Mouse (Mus musculus) midbrain, embryonic 16.5 days (tissue): ENCODE results near the gene Eid2b. TPM values are rescaled to one million over a fixed set of nuclear protein-coding genes. Genes with fewer than 3 reads are reported as not detected.

Experiments
- ATAC-seq: fragments of 200-750 bp; cut with Nextera tagmentation; 2 replicates; pipeline ENCODE4 v1.8.0; 2017; ENCODE audit warnings: moderate TSS enrichment
- H3K27ac ChIP-seq: fragments of 300-500 bp; sonication (generic); 2 replicates; pipeline ENCODE4 v1.5.1; 2014; ENCODE audit warnings: mild to moderate bottlenecking, low read length, mixed read lengths
- H3K27me3 ChIP-seq: fragments of 300-500 bp; sonication (generic); 2 replicates; pipeline ENCODE4 v1.6.1; 2014; ENCODE audit warnings: low read depth, low read length, mixed read lengths; ENCODE audit not compliant: control insufficient read depth, insufficient read depth
- H3K36me3 ChIP-seq: fragments of 300-500 bp; sonication (generic); 2 replicates; pipeline ENCODE4 v1.6.1; 2014; ENCODE audit warnings: mild to moderate bottlenecking, low read length, moderate library complexity, mixed read lengths; ENCODE audit not compliant: control insufficient read depth, insufficient read depth
- H3K4me1 ChIP-seq: fragments of 300-500 bp; sonication (generic); 2 replicates; pipeline ENCODE4 v1.6.1; 2014; ENCODE audit warnings: mild to moderate bottlenecking, low read length, mixed read lengths; ENCODE audit not compliant: control insufficient read depth, insufficient read depth
- H3K4me2 ChIP-seq: fragments of 300-500 bp; sonication (generic); 2 replicates; pipeline ENCODE4 v1.6.1; 2014; ENCODE audit warnings: mild to moderate bottlenecking, low read length, mixed read lengths
- H3K4me3 ChIP-seq: fragments of 300-500 bp; sonication (generic); 2 replicates; pipeline ENCODE4 v1.5.1; 2014; ENCODE audit warnings: low read depth, mild to moderate bottlenecking, low read length, moderate library complexity, mixed read lengths
- H3K9ac ChIP-seq: fragments of 300-500 bp; sonication (generic); 2 replicates; pipeline ENCODE4 v1.6.1; 2014; ENCODE audit warnings: low read depth, low read length, mixed read lengths
- H3K9me3 ChIP-seq: fragments of 300-500 bp; sonication (generic); replicated peaks from 2 replicates; pipeline ENCODE4 v1.6.1; 2014; ENCODE audit warnings: mild to moderate bottlenecking, low read length, mixed read lengths; ENCODE audit not compliant: control insufficient read depth, poor library complexity, severe bottlenecking
- WGBS: fragments of 180-500 bp; shearing (Covaris S2); extraction: QIAGEN DNeasy Blood & Tissue Kit; methylation state at CpG from one replicate; pipeline ENCODE4 v1.1.7; 2014; 5-methylcytosine and 5-hydroxymethylcytosine counted together
- polyA plus RNA-seq: library from polyadenylated mRNA; unstranded; fragments of >200 nt; fragmentation: Nextera tagmentation; extraction: Ambion mirVana; gene quantifications from 2 replicates; pipeline ENCODE4 v1.2.1, GENCODE M21; 2015

Gene Eid2b
- polyA plus RNA-seq, 1 experiment from 2014 or later: 44.2 TPM

GRCm38 (mm10) chr7:28311151-28311925 is 33.8 kb downstream of the Eid2b start:
- Histone ChIP-seq H3K9me3 (no peaks in the 10 kb centered on the region), H3K4me3 (peak overlapping the region; percentile 87), H3K36me3 (peaks cover 34% of the 10 kb centered on the region), H3K27me3 (no peaks in the 10 kb centered on the region), H3K4me2 (peak overlapping the region; percentile 94), H3K27ac (peak overlapping the region; percentile 82), H3K4me1 (peaks cover 9% of the 10 kb centered on the region), H3K9ac (peak overlapping the region; percentile 90)
- peak; percentile 61; the same call in 1 of the 2 replicates for ATAC-seq
- WGBS: 6% methylated on average over 35 of the region's 35 CpGs

DNA sequence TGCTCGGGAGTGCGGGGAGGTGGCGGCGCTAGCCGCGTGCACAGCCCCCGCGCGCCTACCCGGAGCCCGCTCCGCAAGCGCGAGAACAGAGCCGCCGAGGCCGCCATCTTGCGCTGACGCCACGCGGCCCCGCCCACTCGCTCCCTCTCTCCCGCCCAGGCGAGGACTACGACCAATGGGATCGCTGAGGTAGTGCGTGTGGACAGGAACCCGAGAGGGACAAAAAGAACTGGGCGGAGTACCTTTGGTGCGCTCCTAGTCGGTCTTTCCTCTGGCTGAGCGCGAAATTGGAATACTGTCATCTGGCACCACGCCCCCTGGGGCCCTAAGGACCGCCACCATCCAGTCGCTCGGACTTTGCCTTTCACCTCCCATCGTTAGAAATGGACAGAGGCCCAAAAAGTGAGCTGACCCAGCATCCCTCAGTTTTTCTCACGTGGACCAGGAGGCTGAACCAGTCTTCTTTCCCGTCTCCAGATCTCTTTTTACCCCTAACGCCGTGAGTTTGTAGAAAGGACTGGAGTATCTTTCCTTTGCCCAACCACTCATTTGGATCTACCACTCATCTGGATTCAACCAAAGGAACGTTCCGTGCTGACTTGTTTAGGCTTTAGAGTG is 34.5 kb downstream of the Eid2b start, which contains the start of gene Timm50:
TSS of gene Timm50 (minus strand) at position 147 of the 618 bp plus-strand sequence.
- H3K27me3 ChIP-seq: no peaks in the 10 kb centered on the region
- peak within 1 kb of the TSS; percentile 94 for H3K4me2 ChIP-seq
- peaks cover 9% of the 10 kb centered on the region for H3K4me1 ChIP-seq
- H3K9ac ChIP-seq: peak within 1 kb of the TSS; percentile 90
- WGBS: under 1% methylated on average over 35 of the region's 45 CpGs
- H3K4me3 ChIP-seq: peak within 1 kb of the TSS; percentile 87
- peaks cover 34% of the 10 kb centered on the region for H3K36me3 ChIP-seq
- peak within 1 kb of the TSS; percentile 82 for H3K27ac ChIP-seq
- ATAC-seq: peak; percentile 97
- H3K9me3 ChIP-seq: no peaks in the 10 kb centered on the region

DNA sequence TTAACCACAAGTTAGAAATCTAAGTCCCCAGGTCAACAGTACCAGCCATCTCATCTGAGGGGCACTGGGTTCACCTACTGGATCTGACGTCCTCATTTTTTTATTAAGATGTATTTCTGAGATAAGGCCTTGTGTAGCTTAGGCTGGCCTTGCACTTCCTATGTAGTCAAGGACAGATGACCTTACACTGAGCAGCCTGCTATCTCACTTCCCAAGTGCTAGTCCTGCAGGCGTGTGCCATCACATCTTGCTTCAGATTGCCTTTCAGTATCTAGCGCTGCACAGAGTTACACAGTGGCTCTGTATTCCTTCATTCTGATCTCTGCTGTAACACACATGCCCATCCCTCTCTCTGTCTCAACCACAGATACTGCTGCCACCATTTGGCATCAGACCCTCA is 40.5 kb downstream of the Eid2b start:
- Histone ChIP-seq H3K9ac (no peak overlapping the region), H3K4me2 (no peak overlapping the region), H3K27me3 (no peaks in the 10 kb centered on the region), H3K4me3 (no peak overlapping the region), H3K27ac (no peak overlapping the region), H3K36me3 (peaks cover 73% of the 10 kb centered on the region), H3K9me3 (no peaks in the 10 kb centered on the region), H3K4me1 (no peaks in the 10 kb centered on the region)
- no peak for ATAC-seq
- WGBS: 89% methylated on average over 3 of the region's 3 CpGs

DNA sequence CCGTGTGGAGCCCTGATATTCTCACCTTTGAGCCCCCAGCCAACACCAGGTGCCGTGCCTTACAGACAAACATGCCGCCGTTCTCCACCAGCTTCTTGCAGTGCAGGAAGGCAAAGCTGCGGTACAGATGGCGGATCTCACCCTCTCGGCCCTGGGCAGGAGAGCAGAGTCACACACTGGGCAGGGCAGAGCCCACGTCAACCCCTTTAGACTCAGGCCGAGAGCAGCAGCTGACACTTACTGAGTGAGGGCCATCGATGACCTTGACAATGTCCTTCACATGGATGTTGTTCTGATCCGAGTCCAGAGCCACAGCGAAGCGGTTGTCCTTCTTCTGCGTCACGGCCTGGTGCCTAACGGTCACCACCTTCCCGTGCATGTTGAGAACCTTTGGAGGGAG is 41.2 kb downstream of the Eid2b start:
- 95% methylated on average over 17 of the region's 17 CpGs for WGBS
- peaks cover 80% of the 10 kb centered on the region for H3K36me3 ChIP-seq

GRCm38 (mm10) chr7:28321974-28322720 is 44.6 kb downstream of the Eid2b start:
- H3K36me3 ChIP-seq: peaks cover 77% of the 10 kb centered on the region
- ATAC-seq: no peak
- 96% methylated on average over 15 of the region's 15 CpGs for WGBS
- H3K4me3 ChIP-seq: no peak overlapping the region
- H3K27ac ChIP-seq: no peak overlapping the region
- no peaks in the 10 kb centered on the region for H3K9me3 ChIP-seq
- H3K27me3 ChIP-seq: no peaks in the 10 kb centered on the region
- no peak overlapping the region for H3K4me2 ChIP-seq
- no peak overlapping the region for H3K9ac ChIP-seq
- H3K4me1 ChIP-seq: no peaks in the 10 kb centered on the region

More for the DNA sequence above, 41.2 kb downstream of the Eid2b start:
- no peaks in the 10 kb centered on the region for H3K4me1 ChIP-seq
- H3K4me3 ChIP-seq: no peak overlapping the region
- H3K27me3 ChIP-seq: no peaks in the 10 kb centered on the region
- ATAC-seq: no peak
- no peak overlapping the region for H3K9ac ChIP-seq
- H3K27ac ChIP-seq: no peak overlapping the region
- no peak overlapping the region for H3K4me2 ChIP-seq
- no peaks in the 10 kb centered on the region for H3K9me3 ChIP-seq

DNA sequence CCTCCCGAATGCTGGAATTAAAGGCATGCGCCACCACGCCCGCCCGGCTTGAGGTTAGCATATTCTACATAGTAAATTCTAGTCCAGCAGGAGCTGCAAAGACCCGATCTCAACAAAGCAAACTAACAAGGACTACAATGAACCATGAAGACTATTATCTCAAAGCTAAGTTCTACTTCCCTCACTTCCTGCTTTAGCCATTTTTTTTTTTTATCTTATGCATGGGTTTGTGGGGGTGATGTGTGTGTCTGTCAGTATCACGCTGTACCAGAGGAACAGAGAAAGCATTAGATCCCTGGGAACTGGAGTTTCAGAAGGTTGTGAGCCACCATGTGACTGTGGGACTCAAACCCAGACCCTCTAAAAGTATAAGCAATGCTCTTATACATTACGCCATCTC is 47.8 kb downstream of the Eid2b start:
- H3K27ac ChIP-seq: no peak overlapping the region
- no peak overlapping the region for H3K9ac ChIP-seq
- no peaks in the 10 kb centered on the region for H3K9me3 ChIP-seq
- H3K4me3 ChIP-seq: no peak overlapping the region
- no peaks in the 10 kb centered on the region for H3K27me3 ChIP-seq
- no peak for ATAC-seq
- H3K36me3 ChIP-seq: peaks cover 61% of the 10 kb centered on the region
- 97% methylated on average over 8 of the region's 8 CpGs for WGBS
- no peak overlapping the region for H3K4me2 ChIP-seq
- H3K4me1 ChIP-seq: no peaks in the 10 kb centered on the region

DNA sequence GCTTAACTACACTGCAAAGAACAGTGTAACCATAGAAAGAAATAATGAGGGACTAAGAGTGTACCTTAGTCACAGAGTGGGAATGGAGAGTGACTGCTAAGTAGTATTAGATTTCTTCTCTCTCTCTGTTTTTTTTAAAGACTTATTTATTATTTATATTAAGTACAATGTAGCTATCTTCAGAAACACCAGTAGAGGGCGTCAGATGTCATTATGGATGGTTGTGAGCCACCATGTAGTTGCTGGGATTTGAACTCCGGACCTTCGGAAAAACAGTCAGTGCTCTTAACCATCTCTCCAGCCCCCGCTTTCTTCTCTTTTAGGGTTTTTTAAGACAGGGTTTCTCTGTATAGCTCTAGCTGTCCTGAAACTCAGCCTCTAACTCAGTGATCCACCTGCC is 48.9 kb downstream of the Eid2b start:
- Histone ChIP-seq H3K4me1 (no peaks in the 10 kb centered on the region), H3K9ac (no peak overlapping the region), H3K9me3 (no peaks in the 10 kb centered on the region), H3K27me3 (no peaks in the 10 kb centered on the region), H3K4me3 (no peak overlapping the region), H3K36me3 (peaks cover 58% of the 10 kb centered on the region), H3K4me2 (no peak overlapping the region), H3K27ac (no peak overlapping the region)
- WGBS: 86% methylated on average over 4 of the region's 4 CpGs
- no peak for ATAC-seq

DNA sequence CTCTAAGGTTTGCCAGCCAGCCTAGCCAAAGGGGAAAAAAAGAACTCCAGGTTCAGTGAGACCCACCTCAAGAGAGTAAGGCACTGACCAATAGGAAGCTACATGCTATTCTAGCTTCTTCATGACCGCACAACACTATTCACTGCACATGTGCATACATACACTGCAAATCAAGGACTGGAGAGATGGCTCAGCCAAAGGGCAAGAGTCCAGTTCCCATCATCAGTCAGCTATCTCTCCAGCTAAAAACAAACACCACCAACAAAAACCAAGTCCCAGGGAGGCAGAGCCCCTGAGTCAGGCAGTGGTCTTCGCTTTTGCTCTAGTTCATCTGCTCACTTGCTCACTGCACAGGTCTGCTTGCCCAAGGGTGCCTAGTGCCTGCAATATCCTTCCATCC is 50.7 kb downstream of the Eid2b start:
- H3K9ac ChIP-seq: no peak overlapping the region
- no peak overlapping the region for H3K4me2 ChIP-seq
- H3K4me1 ChIP-seq: no peaks in the 10 kb centered on the region
- H3K27me3 ChIP-seq: no peaks in the 10 kb centered on the region
- ATAC-seq: no peak
- peaks cover 43% of the 10 kb centered on the region for H3K36me3 ChIP-seq
- no peak overlapping the region for H3K4me3 ChIP-seq
- 95% methylated on average over 2 of the region's 2 CpGs for WGBS
- no peaks in the 10 kb centered on the region for H3K9me3 ChIP-seq
- no peak overlapping the region for H3K27ac ChIP-seq
